Mouse (Mus musculus) heart, adult 2 months (tissue): ENCODE results near the gene Pkib. TPM values are rescaled to one million over a fixed set of nuclear protein-coding genes. Genes with fewer than 3 reads are reported as not detected.

ENCODE experiments used
- DNase-seq, 2 experiments: peaks; one replicate each; pipeline ENCODE4 v3.0.0; 2021
- H3K27ac ChIP-seq: fragments of 200-600 bp; 2 replicates; pipeline ENCODE4 v1.8.1; 2022
- H3K27me3 ChIP-seq: fragments of 200-500 bp; 2 replicates; pipeline ENCODE4 v1.6.1; 2012; ENCODE audit warnings: mild to moderate bottlenecking, low read length, inconsistent platforms, mixed read lengths; ENCODE audit not compliant: control insufficient read depth, insufficient read depth
- H3K36me3 ChIP-seq: fragments of 200-500 bp; 2 replicates; pipeline ENCODE4 v1.6.1; 2012; ENCODE audit warnings: low read length, inconsistent platforms; ENCODE audit not compliant: control insufficient read depth, insufficient read depth
- H3K4me1 ChIP-seq: fragments of 200-500 bp; 2 replicates; pipeline ENCODE4 v1.6.1; 2011; ENCODE audit warnings: low read length; ENCODE audit not compliant: control insufficient read depth, insufficient read depth
- H3K4me3 ChIP-seq: fragments of 200-600 bp; 2 replicates; pipeline ENCODE4 v1.8.1; 2022
- H3K79me2 ChIP-seq: fragments of 200-500 bp; replicated peaks from 2 replicates; pipeline ENCODE4 v1.6.1; 2012; ENCODE audit warnings: mild to moderate bottlenecking, inconsistent platforms, low read length, moderate library complexity, mixed read lengths; ENCODE audit not compliant: control insufficient read depth, insufficient read depth
- H3K9ac ChIP-seq: fragments of 200-500 bp; 2 replicates; pipeline ENCODE4 v1.6.1; 2012; ENCODE audit warnings: low read depth, mild to moderate bottlenecking, control low read depth, inconsistent platforms, low read length, mixed read lengths
- CTCF ChIP-seq: fragments of 200-600 bp; IDR thresholded peaks from 2 replicates; pipeline ENCODE4 v1.8.1; 2022; ENCODE audit warnings: antibody characterized with exemption, mild to moderate bottlenecking, moderate library complexity
- EP300 ChIP-seq: fragments of 200-500 bp; IDR thresholded peaks from 2 replicates; pipeline ENCODE4 v1.6.1; 2011; ENCODE audit warnings: low read depth, low read length, control low read depth; ENCODE audit not compliant: insufficient read depth
- POLR2A ChIP-seq: fragments of 200-500 bp; IDR thresholded peaks from 2 replicates; pipeline ENCODE4 v1.6.1; 2011; ENCODE audit warnings: mild to moderate bottlenecking, low read depth, low read length, control low read depth; ENCODE audit not compliant: insufficient read depth
- WGBS: fragments of 180-500 bp; shearing (Covaris S2); methylation state at CpG from one replicate; pipeline ENCODE4 v1.1.7; 2018; 5-methylcytosine and 5-hydroxymethylcytosine counted together
- intact Hi-C: fragments of 180-260 bp; cut with DNase I; formaldehyde crosslinking; loops from one replicate; pipeline ENCODE4 v1.15.1; 2025
- polyA plus RNA-seq: library from polyadenylated mRNA; depleted of rRNA; stranded (reverse); fragments of >200 nt; gene quantifications from 2 replicates; pipeline ENCODE4 v1.2.3, GENCODE M21; 2012
- total RNA-seq, 2 experiments: library from RNA; stranded (reverse); gene quantifications; 2 replicates each; pipeline ENCODE4 v1.2.3; 2021

Gene Pkib
- total and polyA plus RNA-seq, 3 experiments, result 0.39 to 1.6 (median 0.47) TPM

DNA sequence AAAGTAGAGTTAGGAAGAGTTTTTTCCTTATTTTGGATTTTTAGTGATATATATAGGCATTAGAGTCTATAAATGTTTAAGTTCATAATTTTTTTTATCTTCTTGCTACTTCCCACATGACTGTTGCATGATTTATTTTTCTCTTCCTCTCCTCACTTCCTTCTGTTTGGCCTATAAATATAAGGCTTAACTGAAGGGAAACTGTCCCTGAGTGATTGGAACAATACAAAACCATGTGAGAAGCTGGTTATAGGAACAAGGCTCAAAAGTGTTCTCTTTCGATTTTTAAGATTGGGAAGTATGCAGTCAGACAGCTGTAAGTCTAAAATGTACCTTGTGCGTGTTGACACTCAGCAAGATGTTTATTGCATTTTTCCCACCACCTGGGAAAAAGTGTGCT is 58.4 kb downstream of the Pkib start:
- H3K79me2 ChIP-seq, result no peaks in the 10 kb centered on the region
- intact Hi-C loops, result no loop called here
- no peak overlapping the region for H3K9ac ChIP-seq
- TF ChIP-seq POLR2A (no peak), EP300 (no peak), CTCF (no peak)
- no peak for DNase-seq
- no peaks in the 10 kb centered on the region for H3K4me1 ChIP-seq
- H3K27ac ChIP-seq, result no peak overlapping the region
- H3K27me3 ChIP-seq, result no peaks in the 10 kb centered on the region
- WGBS, result 43% methylated on average over 2 of the region's 2 CpGs
- no peak overlapping the region for H3K4me3 ChIP-seq
- H3K36me3 ChIP-seq, result no peaks in the 10 kb centered on the region

DNA sequence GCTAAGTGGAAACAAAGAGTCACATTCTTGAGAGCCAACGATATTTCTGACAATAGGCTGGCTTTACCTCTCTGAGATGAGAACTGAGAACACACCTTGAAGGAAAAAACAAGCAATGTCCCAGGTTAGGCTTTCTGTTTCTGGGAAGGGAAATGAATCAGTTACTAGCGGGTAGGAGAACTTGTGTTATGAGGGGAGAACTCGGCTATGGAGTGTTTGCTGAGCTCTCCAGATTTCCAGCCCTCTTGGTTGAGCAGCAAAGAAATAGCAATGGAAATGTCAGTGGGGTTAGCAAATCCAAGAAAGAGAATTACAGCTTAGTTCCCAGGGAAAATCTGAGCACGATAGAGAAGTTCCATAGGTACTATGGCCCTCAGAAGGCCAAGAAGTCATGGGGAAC is 70.5 kb downstream of the Pkib start:
- Histone ChIP-seq H3K79me2 (no peaks in the 10 kb centered on the region), H3K27ac (no peak overlapping the region), H3K36me3 (no peaks in the 10 kb centered on the region), H3K9ac (no peak overlapping the region), H3K4me1 (no peaks in the 10 kb centered on the region), H3K4me3 (no peak overlapping the region), H3K27me3 (no peaks in the 10 kb centered on the region)
- no peak for DNase-seq
- 81% methylated on average over 4 of the region's 4 CpGs for WGBS
- TF ChIP-seq CTCF (no peak), EP300 (no peak), POLR2A (no peak)
- intact Hi-C loops, result no loop called here

DNA sequence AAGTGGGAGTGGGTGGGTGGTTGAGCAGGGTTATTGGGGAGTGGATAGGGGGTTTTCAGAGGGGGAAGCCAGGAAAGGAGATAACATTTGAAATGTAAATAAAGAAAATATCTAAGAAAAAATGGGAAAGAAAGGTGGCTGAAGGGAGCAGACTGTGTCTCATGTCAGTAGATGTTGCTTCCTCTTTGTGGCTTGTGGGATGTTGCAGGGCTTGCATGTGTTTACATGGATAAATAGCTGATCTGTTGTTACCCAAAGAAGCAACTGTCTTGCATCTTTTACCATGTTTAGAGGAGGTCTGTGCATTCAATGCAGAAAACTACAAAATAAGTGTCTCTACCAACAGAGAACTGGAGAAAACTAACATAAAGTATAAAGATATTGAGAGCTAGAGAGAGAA is 89.3 kb downstream of the Pkib start:
- Histone ChIP-seq H3K27me3 (no peaks in the 10 kb centered on the region), H3K4me3 (no peak overlapping the region), H3K27ac (no peak overlapping the region), H3K4me1 (no peaks in the 10 kb centered on the region), H3K36me3 (no peaks in the 10 kb centered on the region), H3K79me2 (no peaks in the 10 kb centered on the region), H3K9ac (no peak overlapping the region)
- TF ChIP-seq CTCF (no peak), POLR2A (no peak), EP300 (no peak)
- intact Hi-C loops, result no loop called here
- DNase-seq, result no peak

DNA sequence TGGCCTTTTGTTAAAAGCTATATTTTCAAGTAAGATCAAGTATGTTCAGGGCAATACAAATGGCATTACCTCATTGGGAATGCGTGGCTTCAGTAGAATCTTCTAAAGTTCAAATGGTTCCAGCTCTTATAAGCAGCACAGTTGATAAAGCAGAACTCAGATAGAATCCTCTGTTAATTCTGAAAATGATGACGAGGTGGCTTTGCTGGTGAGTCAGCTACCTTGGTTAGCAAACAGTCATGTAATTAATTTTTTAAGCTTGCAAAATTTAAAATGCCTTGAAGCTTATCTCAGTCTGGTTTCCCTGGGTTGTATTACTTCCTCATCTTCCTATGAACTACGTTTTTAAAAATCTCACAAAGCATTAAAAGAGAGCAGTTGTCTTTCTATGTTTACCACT is 90.6 kb downstream of the Pkib start:
- H3K27me3 ChIP-seq, result no peaks in the 10 kb centered on the region
- H3K4me1 ChIP-seq, result no peaks in the 10 kb centered on the region
- intact Hi-C loops, result no loop called here
- no peak overlapping the region for H3K4me3 ChIP-seq
- no peak overlapping the region for H3K9ac ChIP-seq
- WGBS, result 57% methylated on average over 3 of the region's 3 CpGs
- no peaks in the 10 kb centered on the region for H3K36me3 ChIP-seq
- TF ChIP-seq POLR2A, result no peak
- DNase-seq, result no peak
- H3K79me2 ChIP-seq, result no peaks in the 10 kb centered on the region
- no peak overlapping the region for H3K27ac ChIP-seq

DNA sequence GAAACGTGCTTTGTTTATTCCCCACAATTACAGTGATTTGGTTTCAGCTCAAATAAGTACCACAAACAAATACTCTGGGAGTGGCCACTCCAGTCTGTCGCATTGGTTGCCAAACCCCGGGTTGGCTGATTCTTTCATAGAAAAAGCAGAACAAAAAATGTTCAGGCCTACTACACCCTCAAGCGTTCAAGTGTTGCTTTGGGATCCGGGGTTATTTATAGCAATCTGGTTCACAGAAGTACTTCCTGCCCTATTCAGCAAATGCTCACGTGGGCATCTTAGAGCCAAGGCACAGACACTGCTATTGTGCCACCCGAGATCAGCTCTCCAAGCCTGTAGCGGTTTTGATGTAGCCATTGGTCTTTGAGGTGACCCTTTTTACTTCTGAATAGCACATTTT is 95.9 kb downstream of the Pkib start:
- peak in 1 of 2 experiments; percentile 37 for DNase-seq
- Histone ChIP-seq H3K9ac (no peak overlapping the region), H3K27ac (no peak overlapping the region), H3K36me3 (no peaks in the 10 kb centered on the region), H3K27me3 (no peaks in the 10 kb centered on the region), H3K79me2 (no peaks in the 10 kb centered on the region), H3K4me1 (no peaks in the 10 kb centered on the region; the same call in 1 of the 2 replicates), H3K4me3 (no peak overlapping the region)
- 35% methylated on average over 8 of the region's 8 CpGs for WGBS
- intact Hi-C loops, result loop anchor here (5.0 kb wide), 1 partner anchor 265 kb away; no protein-coding TSS in a partner anchor
- TF ChIP-seq EP300, result no peak
- TF ChIP-seq CTCF, result peak; percentile 40

DNA sequence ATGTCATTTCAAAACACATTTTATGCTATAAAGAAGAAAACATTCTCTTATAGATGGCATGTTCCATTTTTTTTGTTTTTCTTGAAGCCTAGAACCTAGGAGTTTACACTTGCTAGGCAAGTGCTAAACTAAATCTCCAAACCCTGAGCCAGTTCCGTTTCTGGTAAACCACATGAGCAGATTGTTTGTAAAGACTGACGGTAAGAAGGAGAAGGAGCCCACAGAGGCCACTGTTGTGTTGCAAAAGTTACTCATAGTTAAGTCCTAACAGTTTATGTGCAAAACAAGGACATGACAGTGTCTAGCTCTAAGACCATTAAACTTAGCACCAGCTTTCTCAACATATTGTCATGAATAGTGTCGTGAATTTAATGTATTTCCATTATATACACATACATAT is 99.9 kb downstream of the Pkib start:
- intact Hi-C loops, result no loop called here

DNA sequence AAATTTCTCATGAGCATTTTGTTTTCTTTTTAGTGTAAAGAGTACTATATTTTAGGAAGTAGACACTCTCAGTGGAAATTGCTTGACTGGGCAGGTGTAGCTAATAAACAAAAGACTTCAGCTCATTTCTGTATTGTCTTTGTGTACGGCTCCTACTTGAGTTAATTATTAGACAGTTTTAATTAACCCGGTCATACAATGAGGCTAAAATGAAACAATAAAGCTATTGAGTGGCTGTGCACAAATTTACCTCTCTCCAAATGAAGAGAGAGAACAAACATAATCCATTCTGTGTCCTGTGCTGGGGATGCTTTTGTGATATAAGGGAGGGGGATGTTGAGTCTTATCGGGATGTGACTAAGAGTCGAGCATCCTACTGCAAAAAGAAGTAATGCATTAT is 109.0 kb downstream of the Pkib start:
- Histone ChIP-seq H3K4me3 (no peak overlapping the region), H3K27me3 (no peaks in the 10 kb centered on the region), H3K9ac (no peak overlapping the region), H3K79me2 (no peaks in the 10 kb centered on the region), H3K4me1 (no peaks in the 10 kb centered on the region), H3K36me3 (no peaks in the 10 kb centered on the region), H3K27ac (no peak overlapping the region)
- intact Hi-C loops, result loop anchor here (5.0 kb wide), 1 partner anchor 278 kb away; no protein-coding TSS in a partner anchor
- WGBS, result 77% methylated on average over 4 of the region's 4 CpGs
- TF ChIP-seq POLR2A (no peak), EP300 (no peak)
- no peak for DNase-seq

More for the DNA sequence above, 99.9 kb downstream of the Pkib start:
- Histone ChIP-seq H3K4me3 (no peak overlapping the region), H3K36me3 (no peaks in the 10 kb centered on the region), H3K4me1 (no peaks in the 10 kb centered on the region; the same call in 1 of the 2 replicates), H3K27ac (no peak overlapping the region), H3K27me3 (no peaks in the 10 kb centered on the region), H3K79me2 (no peaks in the 10 kb centered on the region), H3K9ac (no peak overlapping the region)
- DNase-seq, result no peak
- TF ChIP-seq EP300, result no peak
- no peak for TF ChIP-seq CTCF
- no peak for TF ChIP-seq POLR2A
- 80% methylated on average over 3 of the region's 3 CpGs for WGBS
